Comparison of ENCODE assay signal across 8 mouse cellular contexts in the genomic region with DNA sequence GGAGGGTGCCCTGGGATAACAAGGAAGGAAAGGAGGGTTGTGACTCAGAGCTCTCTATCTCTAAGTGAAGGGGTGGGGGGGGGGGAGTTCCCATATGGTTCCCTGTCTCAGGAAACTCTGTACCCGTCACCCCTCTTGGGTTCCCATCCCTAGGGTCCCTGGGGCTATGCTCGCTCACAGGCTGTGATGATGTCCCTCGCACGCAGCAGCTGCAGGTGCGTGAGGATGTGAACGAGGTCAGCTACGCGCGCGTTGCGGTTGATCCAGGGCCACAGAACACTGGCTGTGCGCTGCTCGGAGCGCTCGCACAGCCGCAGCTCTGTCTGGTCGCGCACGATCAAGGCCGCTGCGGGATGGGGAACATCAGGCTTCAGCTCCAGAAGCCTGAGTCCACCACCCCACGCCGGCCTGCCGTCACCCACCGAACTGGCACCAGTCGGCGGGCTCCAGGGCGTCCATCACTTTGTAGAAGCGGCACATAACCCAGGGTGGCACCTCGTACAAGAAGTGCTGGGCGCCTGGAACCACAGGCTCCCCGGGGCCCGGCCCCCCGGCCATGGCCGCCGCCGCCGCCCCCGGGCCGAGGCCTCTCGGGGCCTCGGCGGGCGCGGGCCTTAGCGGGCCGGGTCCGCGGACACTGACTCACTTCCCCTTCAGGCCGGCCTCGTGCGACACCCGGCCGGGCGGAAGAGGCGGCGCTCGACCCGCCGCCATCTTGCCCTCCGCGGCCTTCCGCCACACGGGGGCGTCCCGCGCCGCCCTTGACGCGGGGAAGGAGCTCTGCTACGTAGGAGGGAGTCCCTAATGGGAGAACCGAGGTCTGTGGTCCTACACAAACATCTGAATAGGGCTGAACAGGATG. TPM values are rescaled to one million over a fixed set of nuclear protein-coding genes. Genes with fewer than 3 reads are reported as not detected.
DNase-seq lines count a peak whose midpoint lies in the region; ATAC-seq and TF ChIP-seq lines count a peak whose summit lies in the region.

A gene (minus strand): TSS at position 731 of the 862 bp plus-strand sequence.

- peak; percentile 36; the same call in 1 of the 2 replicates for TF ChIP-seq POLR2A in embryonic fibroblast, embryonic 13.5 days (IDR thresholded peaks at IDR 0.05; ENCODE audit: low read depth, low read length)

- WGBS in heart, embryonic 10.5 days, result 16% methylated on average over 72 of the region's 72 CpGs
- 27% methylated on average over 72 of the region's 72 CpGs for WGBS in kidney, embryonic 14.5 days
- WGBS in limb, embryonic 15.5 days, result 23% methylated on average over 66 of the region's 72 CpGs
- 17% methylated on average over 61 of the region's 72 CpGs for WGBS in midbrain, postnatal 0 days

- H3K27me3 ChIP-seq in C2C12 (ENCODE audit: control insufficient read depth, insufficient read depth, insufficient read length), result no peaks in the 10 kb centered on the region
- H3K27me3 ChIP-seq in heart, embryonic 10.5 days (ENCODE audit: insufficient read depth, poor library complexity, severe bottlenecking), result peaks cover 32% of the 10 kb centered on the region; the same call in 1 of the 2 replicates
- H3K27me3 ChIP-seq in kidney, embryonic 14.5 days (ENCODE audit: control insufficient read depth, insufficient read depth, low read length), result no peaks in the 10 kb centered on the region; the same call in 1 of the 2 replicates
- peaks cover 12% of the 10 kb centered on the region; the same call in 1 of the 2 replicates for H3K27me3 ChIP-seq in limb, embryonic 15.5 days
- no peaks in the 10 kb centered on the region for H3K27me3 ChIP-seq in midbrain, postnatal 0 days (ENCODE audit: insufficient read depth, low read length)

- peak; percentile 84 for DNase-seq in brain, adult 2 months (ENCODE audit: low read depth, low spot score)
- DNase-seq in heart, embryonic 10.5 days (ENCODE audit: low spot score), result peak; percentile 89
- peak; percentile 74 for DNase-seq in midbrain, postnatal 0 days (ENCODE audit: low spot score)
- DNase-seq in spleen, postnatal 10 days (ENCODE audit: low spot score in 2 of 2), result peak; percentile 75 to 87

- H3K4me3 ChIP-seq in C2C12 (ENCODE audit: insufficient read depth, poor library complexity, severe bottlenecking), result peak within 1 kb of the TSS; percentile 53
- peak within 1 kb of the TSS; percentile 43 for H3K4me3 ChIP-seq in embryonic fibroblast, embryonic 13.5 days (ENCODE audit: insufficient read depth, low read length)
- H3K4me3 ChIP-seq in heart, embryonic 10.5 days, result peak within 1 kb of the TSS; percentile 69
- peak within 1 kb of the TSS; percentile 54 for H3K4me3 ChIP-seq in kidney, embryonic 14.5 days (ENCODE audit: low read length)
- peak within 1 kb of the TSS; percentile 60 for H3K4me3 ChIP-seq in limb, embryonic 15.5 days
- peak within 1 kb of the TSS; percentile 47 for H3K4me3 ChIP-seq in midbrain, postnatal 0 days (ENCODE audit: low read depth, low read length)

- H3ac ChIP-seq in C2C12 (ENCODE audit: control insufficient read depth, insufficient read length, low read depth), result peak within 1 kb of the TSS; percentile 73

- peak within 1 kb of the TSS; percentile 78 for H3K27ac ChIP-seq in embryonic fibroblast, embryonic 13.5 days (ENCODE audit: insufficient read depth, low read length)
- peak within 1 kb of the TSS; percentile 94 for H3K27ac ChIP-seq in heart, embryonic 10.5 days
- H3K27ac ChIP-seq in kidney, embryonic 14.5 days (ENCODE audit: low read depth, low read length), result peak within 1 kb of the TSS; percentile 82; the same call in 1 of the 2 replicates
- peak within 1 kb of the TSS; percentile 84 for H3K27ac ChIP-seq in limb, embryonic 15.5 days
- peak within 1 kb of the TSS; percentile 89 for H3K27ac ChIP-seq in midbrain, postnatal 0 days (ENCODE audit: low read depth, low read length)

- H3K4me2 ChIP-seq in kidney, embryonic 14.5 days (replicated peaks; ENCODE audit: low read depth, low read length), result peak within 1 kb of the TSS; percentile 52
- H3K4me2 ChIP-seq in limb, embryonic 15.5 days, result peak within 1 kb of the TSS; percentile 52
- H3K4me2 ChIP-seq in midbrain, postnatal 0 days (ENCODE audit: low read depth, low read length, poor library complexity, severe bottlenecking), result peak within 1 kb of the TSS; percentile 55

- peak within 1 kb of the TSS; percentile 82 for H3K9ac ChIP-seq in kidney, embryonic 14.5 days (ENCODE audit: low read depth, low read length)
- H3K9ac ChIP-seq in limb, embryonic 15.5 days, result peak within 1 kb of the TSS; percentile 76
- H3K9ac ChIP-seq in midbrain, postnatal 0 days (replicated peaks; ENCODE audit: low read length, poor library complexity, severe bottlenecking), result peak within 1 kb of the TSS; percentile 71

- peaks cover 15% of the 10 kb centered on the region for H3K36me3 ChIP-seq in C2C12 (ENCODE audit: control insufficient read depth, insufficient read depth)
- H3K36me3 ChIP-seq in heart, embryonic 10.5 days, result peaks cover 25% of the 10 kb centered on the region; the same call in 1 of the 2 replicates
- H3K36me3 ChIP-seq in kidney, embryonic 14.5 days (ENCODE audit: control insufficient read depth, insufficient read depth, low read length), result peaks cover 11% of the 10 kb centered on the region; the same call in 1 of the 2 replicates
- peaks cover 12% of the 10 kb centered on the region; the same call in 1 of the 2 replicates for H3K36me3 ChIP-seq in limb, embryonic 15.5 days
- no peaks in the 10 kb centered on the region for H3K36me3 ChIP-seq in midbrain, postnatal 0 days (ENCODE audit: insufficient read depth, low read length)

- no peaks in the 10 kb centered on the region for H3K4me1 ChIP-seq in embryonic fibroblast, embryonic 13.5 days (ENCODE audit: control insufficient read depth, insufficient read depth, low read length)
- no peaks in the 10 kb centered on the region; the same call in 1 of the 2 replicates for H3K4me1 ChIP-seq in heart, embryonic 10.5 days
- H3K4me1 ChIP-seq in kidney, embryonic 14.5 days (ENCODE audit: control insufficient read depth, insufficient read depth, low read length), result no peaks in the 10 kb centered on the region
- H3K4me1 ChIP-seq in limb, embryonic 15.5 days, result no peaks in the 10 kb centered on the region
- H3K4me1 ChIP-seq in midbrain, postnatal 0 days (ENCODE audit: insufficient read depth, low read length), result no peaks in the 10 kb centered on the region

- peaks cover 2% of the 10 kb centered on the region for H3K79me3 ChIP-seq in C2C12 (ENCODE audit: low read depth)

- ATAC-seq in kidney, embryonic 14.5 days (ENCODE audit: low FRiP score, low TSS enrichment), result peak; percentile 93
- peak; percentile 83 for ATAC-seq in limb, embryonic 15.5 days (ENCODE audit: insufficient number of reproducible peaks, low FRiP score, low TSS enrichment, low read depth)
- peak; percentile 89 for ATAC-seq in midbrain, postnatal 0 days (ENCODE audit: low FRiP score)

- peaks cover 20% of the 10 kb centered on the region for H3K79me2 ChIP-seq in C2C12 (ENCODE audit: control insufficient read depth, insufficient read depth)

- TF ChIP-seq CTCF in C2C12 (IDR thresholded peaks at IDR 0.05; ENCODE audit: control insufficient read depth, insufficient read depth, insufficient read length), result peak; percentile 87
- TF ChIP-seq CTCF in embryonic fibroblast, embryonic 13.5 days (IDR thresholded peaks at IDR 0.05; ENCODE audit: borderline replicate concordance, insufficient read depth, low read length), result peak; percentile 36; the same call in 1 of the 2 replicates
- peak; percentile 76 for TF ChIP-seq CTCF in midbrain, postnatal 0 days (IDR thresholded peaks at IDR 0.05)

- no peaks in the 10 kb centered on the region for H3K9me3 ChIP-seq in heart, embryonic 10.5 days
- H3K9me3 ChIP-seq in kidney, embryonic 14.5 days (ENCODE audit: control insufficient read depth, low read length), result no peaks in the 10 kb centered on the region
- no peaks in the 10 kb centered on the region for H3K9me3 ChIP-seq in limb, embryonic 15.5 days
- no peaks in the 10 kb centered on the region for H3K9me3 ChIP-seq in midbrain, postnatal 0 days (ENCODE audit: low read length)

TF ChIP-seq in C2C12, 6 proteins besides CTCF, POLR2A, EP300 and RAD21:
- TF ChIP-seq MAX (IDR thresholded peaks at IDR 0.05), result peak; percentile 77
- TF ChIP-seq FOSL1 (IDR thresholded peaks at IDR 0.05; ENCODE audit: insufficient read depth, low read length, poor library complexity, severe bottlenecking), result no peak
- TF ChIP-seq MYOG (IDR thresholded peaks at IDR 0.05; ENCODE audit: control insufficient read depth, extremely low read depth, insufficient read length), result no peak
- TF ChIP-seq MYOD1 (IDR thresholded peaks at IDR 0.05; ENCODE audit: control insufficient read depth, insufficient read length, low read depth), result no peak

RNA-seq across cellular contexts. Expression of the gene that starts here (rescaled TPM):
- polyA plus RNA-seq in C2C12 (2012; fragmentation: generic; extraction: Trizol), result 33.9 TPM
- 61.2 and 68.2 TPM in 2 replicates for polyA plus RNA-seq in embryonic fibroblast, embryonic 13.5 days (2011; ENCODE audit: insufficient read length, low read depth, missing spikeins)
- polyA plus RNA-seq in heart, embryonic 10.5 days (2016; fragmentation: Nextera tagmentation; extraction: Ambion mirVana), result 59.3 and 60.8 TPM in 2 replicates
- 56.6 and 64.8 TPM in 2 replicates for polyA plus RNA-seq in kidney, embryonic 14.5 days (2014; fragmentation: Nextera tagmentation; extraction: Ambion mirVana)
- 54.0 and 58.6 TPM in 2 replicates for polyA plus RNA-seq in limb, embryonic 15.5 days (2015; fragmentation: Nextera tagmentation; extraction: Ambion mirVana)
- 57.2 and 59.1 TPM in 2 replicates for total RNA-seq in midbrain, postnatal 0 days (2014; rRNA removed)
- polyA plus RNA-seq in midbrain, postnatal 0 days (2015; fragmentation: Nextera tagmentation; extraction: Ambion mirVana), result 33.5 and 35.6 TPM in 2 replicates

Comparison
In these comparisons a context has a peak if more than half of its experiments do, and no peak if none do; other contexts are left out.
1. Peak in every context shown above with its lines: DNase-seq, ATAC-seq, H3K4me3 ChIP-seq and H3K27ac ChIP-seq.
2. CTCF ChIP-seq: peak in every context shown above with its lines; median percentile 87 in C2C12; 76 in midbrain, postnatal 0 days; 36 in embryonic fibroblast, embryonic 13.5 days.